ENCODE assay signal across 16 mouse cellular contexts in genomic region chr14:28439171-28439570, GRCm38 (mm10).
"Had no signal": no experiment of that assay in that cellular context is flagged by ENCODE, and none has a peak within 500 bp of the region (broad histone marks: within the 10 kb centered on the region; RNA-seq: fewer than 3 reads in every experiment).

No protein-coding gene starts in this region.

- H3K9ac ChIP-seq: liver, embryonic 13.5 days; midbrain, embryonic 13.5 days; stomach, embryonic 15.5 days had no signal

- H3K4me3 ChIP-seq: liver, embryonic 13.5 days; midbrain, embryonic 13.5 days; stomach, embryonic 15.5 days had no signal

- H3K27ac ChIP-seq: liver, embryonic 13.5 days; midbrain, embryonic 13.5 days; stomach, embryonic 15.5 days had no signal

- H3K4me1 ChIP-seq: liver, embryonic 13.5 days had no signal

- ATAC-seq: intestine, embryonic 16.5 days; midbrain, embryonic 13.5 days; midbrain, embryonic 16.5 days had no signal

- DNase-seq: kidney, adult 18-20 months; kidney, adult 9 months; kidney, postnatal 14 days; kidney, postnatal 4 days; liver, embryonic 13.5 days; lung, adult 2 months; lung, postnatal 14 days; lung, postnatal 4 days; right cerebral cortex, postnatal 25 days; spleen, adult 18-20 months; thymus, adult 18-20 months; thymus, postnatal 36 days had no signal

- H3K27me3 ChIP-seq: liver, embryonic 13.5 days; stomach, embryonic 15.5 days had no signal

- H3K4me2 ChIP-seq: liver, embryonic 13.5 days; midbrain, embryonic 13.5 days; stomach, embryonic 15.5 days had no signal

- H3K36me3 ChIP-seq: liver, embryonic 13.5 days; midbrain, embryonic 13.5 days; stomach, embryonic 15.5 days had no signal

- H3K9me3 ChIP-seq: liver, embryonic 13.5 days; midbrain, embryonic 13.5 days; stomach, embryonic 15.5 days had no signal
